Mouse (Mus musculus) heart, postnatal 10 days (tissue): Measurements from ENCODE around the gene Srp54a. TPM values are rescaled to one million over a fixed set of nuclear protein-coding genes. Genes with fewer than 3 reads are reported as not detected.
"Not testable (repeated sequence)": the region's sequence is repeated elsewhere in the genome, so short reads cannot be mapped to it uniquely, and the experiment has no call there.

Source experiments
- DNase-seq, 2 experiments: peaks; one replicate each; pipeline ENCODE4 v3.0.0; 2021
- intact Hi-C: fragments of 180-260 bp; cut with DNase I; formaldehyde crosslinking; loops from one replicate; pipeline ENCODE4 v1.15.1; 2025
- total RNA-seq, 2 experiments: library from RNA; stranded (reverse); gene quantifications; 2 replicates each; pipeline ENCODE4 v1.2.3; 2021

The Srp54a gene
- total RNA-seq, 2 experiments from 2014 or later = 101 to 102 TPM

DNA sequence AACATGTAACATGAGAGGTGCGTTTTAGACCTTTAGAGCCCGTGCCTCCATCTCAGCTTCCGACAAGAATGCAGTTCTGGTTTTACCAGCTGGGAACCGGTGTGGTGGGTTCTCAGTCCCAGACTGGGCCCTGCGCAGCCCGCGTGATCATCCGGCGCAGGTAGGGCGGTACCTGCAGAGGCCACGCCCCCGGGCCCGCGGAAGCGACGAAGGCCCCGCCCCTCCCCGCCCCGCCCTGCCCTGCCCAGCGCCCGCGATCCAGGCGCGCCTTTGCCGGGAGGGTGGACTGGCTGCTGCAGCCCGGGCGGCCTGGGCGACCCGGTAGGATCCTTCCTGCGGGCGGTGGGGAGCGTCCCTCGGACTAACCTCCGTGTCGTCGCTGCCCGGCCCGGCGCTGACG lies 44.2 kb downstream of the Srp54a start, which contains the start of gene Fam177a:
TSS of gene Fam177a (plus strand) at position 228 of the 400 bp plus-strand sequence.
- intact Hi-C loops, DNase-seq: not testable (repeated sequence)

DNA sequence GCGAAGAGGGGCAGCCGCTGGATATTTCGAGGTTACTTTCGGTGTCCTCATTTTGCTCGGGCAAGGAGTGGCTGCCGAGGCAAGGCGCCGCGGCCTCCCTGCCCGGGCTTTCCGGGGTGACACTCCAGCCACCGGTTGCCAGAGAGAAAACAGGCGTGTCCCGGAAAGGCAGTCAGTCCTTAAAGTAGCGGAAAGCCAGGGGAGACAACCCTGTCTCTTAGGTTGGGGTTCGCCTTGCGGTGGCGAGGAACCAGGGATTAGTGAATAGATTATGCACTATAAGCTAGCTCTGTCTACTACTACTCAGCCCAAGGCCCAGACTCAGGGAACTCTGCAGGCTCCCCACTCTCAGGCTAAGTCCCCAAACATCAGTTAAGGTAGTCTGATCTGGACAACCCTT lies 44.7 kb downstream of the Srp54a start:
- DNase-seq, intact Hi-C loops: not testable (repeated sequence)

DNA sequence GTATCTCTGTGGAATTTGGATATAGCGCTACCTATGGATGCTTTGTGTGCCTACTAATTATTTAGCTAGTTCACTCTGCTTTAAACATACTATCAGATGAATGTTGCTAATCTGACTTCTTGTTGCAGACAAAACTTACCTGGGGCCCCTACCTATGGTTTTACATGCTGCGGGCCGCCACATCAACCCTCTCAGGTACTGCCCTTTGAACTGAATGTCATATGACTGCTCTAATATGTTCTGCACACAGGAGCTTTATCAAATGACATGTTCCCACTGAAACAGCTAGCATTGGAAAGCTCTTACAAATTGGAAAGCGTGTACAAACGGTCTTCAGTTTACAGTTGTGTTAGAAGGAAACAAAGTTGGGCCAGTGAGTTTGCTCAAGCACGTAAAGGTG lies 55.5 kb downstream of the Srp54a start:
- DNase-seq, intact Hi-C loops: not testable (repeated sequence)

DNA sequence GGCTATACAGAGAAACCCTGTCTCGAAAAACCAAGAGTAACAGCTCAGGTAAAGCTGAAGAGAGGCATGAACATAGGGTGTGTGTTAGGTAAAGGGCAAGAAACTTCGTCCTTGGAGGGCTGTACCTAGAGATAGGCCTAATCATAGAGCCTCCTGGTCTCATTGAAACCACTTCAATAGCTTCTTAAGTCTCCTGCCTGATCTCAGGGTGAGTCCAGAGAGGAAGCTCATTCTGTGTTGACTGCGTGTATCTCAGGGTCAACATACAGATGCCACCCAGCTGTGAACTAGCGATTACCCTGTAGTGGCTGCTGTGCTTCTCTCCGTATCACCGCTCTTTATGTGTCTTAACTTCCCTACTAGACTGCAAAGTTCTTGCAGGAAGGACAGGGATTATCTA lies 57.8 kb downstream of the Srp54a start:
- intact Hi-C loops, DNase-seq: not testable (repeated sequence)

DNA sequence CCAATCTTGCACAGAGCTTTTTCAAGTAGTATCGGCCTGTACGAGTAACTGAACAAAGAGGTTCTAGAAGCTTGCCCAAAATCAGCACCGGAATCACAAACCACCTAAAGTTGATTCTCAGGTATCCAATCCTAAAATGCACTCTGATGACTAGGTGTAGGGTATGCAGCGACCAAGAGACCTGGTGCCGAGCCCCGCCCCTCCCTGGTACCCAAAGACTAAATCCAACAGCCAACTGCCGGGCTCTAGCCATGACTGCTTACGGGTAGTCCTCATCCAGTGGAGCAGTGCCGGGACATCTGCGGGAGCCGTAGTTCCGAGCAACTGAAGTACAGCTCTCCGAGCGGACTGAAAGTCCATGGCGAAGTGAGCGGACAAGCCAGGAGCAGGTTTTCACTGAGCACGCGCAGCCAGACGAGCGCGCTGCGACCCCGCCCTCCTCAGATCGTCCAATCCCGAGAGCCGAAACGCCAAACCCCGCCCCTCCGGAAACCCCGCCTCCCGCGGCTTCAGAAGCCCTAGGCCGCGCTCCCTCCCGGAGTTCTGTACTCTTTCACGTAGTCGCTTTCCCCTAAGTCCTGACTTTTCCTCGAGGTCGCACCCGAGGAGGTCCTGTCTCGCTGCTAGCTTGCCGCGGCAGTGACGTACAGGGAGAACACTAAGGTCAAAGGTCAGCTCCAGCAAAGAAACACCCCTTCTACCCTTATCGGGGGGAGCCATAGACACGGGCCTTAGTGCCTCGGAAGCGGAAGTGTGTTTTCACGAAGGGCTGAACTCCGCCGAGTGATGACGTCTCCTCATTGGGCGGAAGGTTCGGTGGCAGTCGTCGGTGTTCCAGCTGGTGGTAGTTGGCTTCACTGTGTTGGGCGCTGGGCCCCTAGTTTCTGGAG lies 74.7 kb downstream of the Srp54a start, which contains the start of gene Srp54b:
TSS of gene Srp54b (plus strand) at position 546 of the 890 bp plus-strand sequence.
- intact Hi-C loops, DNase-seq: not testable (repeated sequence)

DNA sequence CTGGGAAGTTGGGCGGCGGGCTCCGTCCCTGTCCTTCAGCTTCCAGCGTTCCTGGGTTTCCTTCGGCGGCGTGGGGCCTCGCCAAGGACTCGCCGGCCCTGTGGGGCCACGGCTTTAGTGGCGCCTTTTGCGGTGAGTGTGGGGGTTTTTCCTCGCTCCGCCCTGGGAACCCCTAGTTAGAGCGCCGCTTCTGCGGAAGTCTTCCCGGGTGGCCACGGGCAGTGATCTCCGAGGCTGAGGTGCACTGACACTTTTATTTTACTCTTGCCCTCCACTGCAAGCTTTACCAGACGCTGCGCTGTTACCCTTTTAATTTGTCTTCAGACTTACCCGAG lies 75.4 kb downstream of the Srp54a start:
- intact Hi-C loops = not testable (repeated sequence)

More for the DNA sequence above, 75.4 kb downstream of the Srp54a start:
- DNase-seq = not testable (repeated sequence)

Other genes starting within 250 kb of the Srp54a start
- gene Cfl2, start 217.4 kb upstream of the Srp54a start, total RNA-seq = 100 to 1,000 TPM; 412 to 465 TPM
- not detected for gene Gm20403, start 93.7 kb upstream of the Srp54a start, total RNA-seq
- 10 to 100 TPM; 11.8 to 13.5 TPM for gene Baz1a, start 65.9 kb upstream of the Srp54a start, total RNA-seq
- gene 2700097O09Rik, start 152 bp upstream of the Srp54a start, total RNA-seq = 1 to 10 TPM; 7.9 to 8.1 TPM
- gene Fam177a, start 44.2 kb downstream of the Srp54a start, total RNA-seq = 10 to 100 TPM; 14.0 to 14.6 TPM
- gene Srp54b, start 74.8 kb downstream of the Srp54a start, total RNA-seq = 10 to 100 TPM; 35.3 to 38.0 TPM
- gene 1700047I17Rik2, start 119.3 kb downstream of the Srp54a start, total RNA-seq = not detected
- 10 to 100 TPM; 33.1 to 33.7 TPM for gene Srp54c, start 149.9 kb downstream of the Srp54a start, total RNA-seq
- gene 1110008L16Rik, start 219.3 kb downstream of the Srp54a start, total RNA-seq = 10 to 100 TPM in 1 of 2 experiments, 1 to 10 TPM in 1; 9.6 to 10.1 TPM
- 10 to 100 TPM; 10.9 to 11.2 TPM for gene Ppp2r3c, start 222.7 kb downstream of the Srp54a start, total RNA-seq